Mouse (Mus musculus): ENCODE measurements at regions not wholly inside any gene's neighbourhood (a gene's known extent, or its start where the extent isn't known, plus 50 kb on each side); places are given as distances from the start of the nearest gene placed in this dataset.

GRCm38 (mm10) chr9:118323796-118324195 is 154.2 kb upstream of the Eomes start:
- DNase-seq (ENCODE audit: low read depth, low spot score) = no peak

DNA sequence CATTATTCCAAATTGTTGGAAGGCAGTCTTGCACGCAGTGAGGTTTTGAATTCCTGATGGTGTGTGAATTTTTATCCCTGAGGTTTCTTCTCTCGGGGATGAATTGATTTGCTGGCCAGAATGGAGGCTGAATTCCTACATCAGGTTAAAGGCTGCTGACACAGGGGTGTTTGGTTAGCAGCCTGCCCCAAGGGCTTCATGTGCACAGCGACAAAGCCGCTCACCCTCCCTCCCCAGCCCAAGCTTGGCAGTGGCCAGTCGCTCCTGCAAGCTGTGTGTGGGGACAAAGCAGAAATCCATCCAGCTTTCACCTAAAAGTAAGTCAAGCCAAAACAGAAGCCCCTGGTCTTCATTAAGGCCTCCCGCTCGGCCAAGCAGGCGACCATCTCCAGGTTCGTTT is 151.4 kb upstream of the Eomes start:
- no peak for DNase-seq (ENCODE audit: low read depth, low spot score)

GRCm38 (mm10) chr9:118327904-118328303 is 150.1 kb upstream of the Eomes start:
- no peak for DNase-seq (ENCODE audit: low read depth, low spot score)

GRCm38 (mm10) chr9:118341401-118341800 is 136.6 kb upstream of the Eomes start:
- DNase-seq (ENCODE audit: low read depth, low spot score) = no peak

GRCm38 (mm10) chr9:118354911-118355310 is 123.1 kb upstream of the Eomes start:
- DNase-seq (ENCODE audit: low read depth, low spot score) = no peak

GRCm38 (mm10) chr9:118357406-118357805 is 120.6 kb upstream of the Eomes start:
- no peak for DNase-seq (ENCODE audit: low read depth, low spot score)

- DNase-seq (ENCODE audit: low read depth, low spot score) = no peak
These were observed 114.1 kb upstream of the Eomes start for GRCm38 (mm10) chr9:118363929-118364328.

DNA sequence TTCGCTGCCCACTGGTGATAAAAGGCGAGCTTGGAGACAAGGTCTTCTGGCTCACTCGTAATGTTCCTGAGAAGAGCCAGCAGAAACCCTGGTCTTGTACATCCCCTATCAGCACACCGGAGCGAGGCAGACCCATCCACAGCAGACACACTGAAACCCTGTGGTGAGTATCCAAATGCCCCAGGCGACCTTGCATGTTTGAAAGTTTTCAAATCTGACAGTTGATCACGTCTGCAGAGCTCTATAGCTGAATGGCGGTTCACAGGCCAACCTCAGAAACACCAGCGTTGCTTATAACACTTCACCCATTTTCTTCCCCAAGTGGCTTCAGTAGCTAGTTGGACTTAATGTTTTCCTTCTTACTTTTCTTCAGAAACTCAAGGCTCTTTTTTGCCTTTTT is 112.6 kb upstream of the Eomes start:
- DNase-seq (ENCODE audit: low read depth, low spot score) = no peak

- DNase-seq (ENCODE audit: low read depth, low spot score) = no peak
These were observed 110.7 kb upstream of the Eomes start for GRCm38 (mm10) chr9:118367314-118367713.

- DNase-seq (ENCODE audit: low read depth, low spot score) = no peak
These were observed 107.4 kb upstream of the Eomes start for GRCm38 (mm10) chr9:118370581-118370980.

GRCm38 (mm10) chr9:118374680-118375079 is 103.3 kb upstream of the Eomes start:
- no peak for DNase-seq (ENCODE audit: low read depth, low spot score)

DNA sequence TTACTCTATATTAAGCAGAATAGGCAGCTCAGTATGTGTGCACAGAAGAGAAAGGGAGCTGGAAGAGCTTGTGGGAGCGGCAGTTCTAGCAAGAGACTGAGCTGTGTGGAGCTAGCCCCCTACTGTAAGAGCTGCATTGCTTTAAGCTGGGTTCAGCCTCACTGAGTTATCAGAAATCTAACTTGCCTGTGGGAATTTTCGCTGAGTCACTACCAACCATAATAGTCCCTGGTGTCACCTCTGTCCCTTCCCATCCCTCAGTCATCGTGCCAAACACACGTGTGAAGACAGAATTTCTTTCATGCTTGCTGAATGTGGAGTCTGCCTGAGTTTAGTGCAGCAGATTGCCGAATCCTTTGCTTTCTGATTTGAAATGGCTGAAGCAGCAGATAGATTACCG is 99.0 kb upstream of the Eomes start:
- DNase-seq (ENCODE audit: low read depth, low spot score) = no peak

DNA sequence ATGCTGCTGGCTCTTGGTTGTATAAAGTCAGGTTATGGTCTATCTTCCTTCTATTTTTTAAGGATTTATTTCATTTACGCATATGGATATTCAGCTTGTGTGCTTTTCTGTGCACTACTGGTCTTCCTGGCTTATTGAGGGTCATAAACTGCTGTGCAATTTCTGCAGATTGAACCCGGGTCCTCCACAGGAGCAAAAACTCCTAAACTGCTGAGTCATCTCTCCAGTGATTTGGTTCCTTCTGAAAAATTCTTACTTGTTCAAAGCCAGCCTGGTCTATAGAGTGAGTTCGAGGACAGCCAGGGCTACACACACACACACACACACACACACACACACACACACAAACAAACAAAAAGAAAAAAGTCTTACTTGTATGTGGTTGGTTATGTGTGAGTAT is 95.5 kb upstream of the Eomes start:
- DNase-seq (ENCODE audit: low read depth, low spot score) = no peak

GRCm38 (mm10) chr9:118384610-118385009 is 93.4 kb upstream of the Eomes start:
- DNase-seq (ENCODE audit: low read depth, low spot score) = no peak

- DNase-seq (ENCODE audit: low read depth, low spot score) = no peak
These were observed 90.4 kb upstream of the Eomes start for GRCm38 (mm10) chr9:118387631-118388030.

DNA sequence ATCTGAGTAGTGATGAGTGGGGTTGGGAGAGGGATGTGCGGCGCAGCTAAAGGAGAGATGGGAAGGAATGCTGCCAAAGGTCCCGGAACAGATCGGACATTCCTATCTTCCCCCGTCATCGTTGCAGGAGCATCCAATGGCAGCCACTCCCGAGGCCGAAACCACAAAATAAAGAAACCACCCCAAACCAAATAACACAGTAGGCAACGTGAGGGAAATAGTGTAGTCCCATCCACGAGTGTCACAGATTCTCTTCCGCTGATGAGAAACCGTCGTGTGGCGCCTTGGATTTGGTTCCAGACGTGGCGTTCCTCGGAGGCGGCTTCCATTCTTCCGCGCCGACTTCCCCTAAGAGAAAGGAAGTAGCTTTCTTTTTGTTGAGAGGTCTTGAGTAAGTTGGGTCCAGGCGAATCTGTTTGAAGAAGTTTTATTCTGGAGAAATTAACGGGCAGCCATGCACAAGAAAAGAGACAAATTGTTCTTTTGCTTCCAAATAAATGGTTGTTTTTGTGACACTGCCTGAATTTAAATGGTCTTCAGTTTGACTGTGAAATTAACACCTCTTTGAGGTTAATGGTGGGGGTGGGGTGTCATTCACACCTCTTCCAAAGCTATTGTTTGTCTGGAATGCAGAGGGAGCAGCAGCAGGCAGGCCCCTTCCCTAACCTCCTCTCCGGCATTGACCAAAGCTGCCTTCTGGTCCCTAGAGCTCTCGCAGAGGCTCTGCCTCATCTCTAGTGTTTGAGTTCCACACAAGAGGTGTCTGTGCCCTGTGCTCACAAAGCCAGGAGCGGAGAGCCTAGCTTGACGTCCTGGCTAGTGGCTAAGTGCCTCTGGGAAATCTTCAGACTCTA is 88.3 kb upstream of the Eomes start:
- DNase-seq (ENCODE audit: low read depth, low spot score) = peak; percentile 8

DNA sequence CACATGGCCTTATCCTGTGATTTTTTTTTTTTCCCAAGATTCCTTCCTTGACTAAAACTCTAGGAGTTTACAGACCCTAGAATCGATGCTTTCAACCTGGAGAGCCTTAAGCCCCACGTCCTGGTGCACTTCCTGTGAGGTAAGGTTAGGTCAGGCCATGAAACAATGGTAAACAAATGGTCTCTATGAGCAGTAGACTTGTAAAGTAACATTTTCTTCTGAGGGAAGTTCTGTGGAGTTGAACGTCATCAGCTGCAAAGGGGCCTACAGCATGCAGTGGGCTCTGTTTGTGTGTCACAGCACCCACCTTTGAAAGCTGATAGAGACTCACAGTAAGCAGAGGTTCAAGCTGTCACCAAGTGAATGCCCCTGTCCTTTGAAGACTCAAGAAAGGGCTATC is 87.3 kb upstream of the Eomes start:
- DNase-seq (ENCODE audit: low read depth, low spot score) = no peak

DNA sequence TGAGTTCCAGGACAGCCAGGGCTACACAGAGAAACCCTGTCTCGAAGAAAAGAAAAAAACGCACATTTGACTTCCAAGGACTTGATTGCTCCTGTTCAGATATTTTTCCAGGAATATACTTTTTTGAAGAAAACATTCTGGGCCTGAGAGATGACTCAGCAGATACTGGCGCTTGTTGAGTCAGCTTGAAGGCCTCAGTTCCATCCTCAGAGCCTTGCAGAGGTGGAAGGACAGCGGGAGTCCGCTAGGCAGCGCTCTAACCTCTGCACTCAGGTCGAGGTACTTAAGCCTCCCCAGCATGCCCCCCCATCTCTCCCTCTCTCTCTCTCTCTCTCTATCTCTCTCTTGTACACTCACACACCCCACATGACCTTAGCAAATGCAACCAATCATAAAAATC is 86.3 kb upstream of the Eomes start:
- no peak for DNase-seq (ENCODE audit: low read depth, low spot score)

- no peak for DNase-seq (ENCODE audit: low read depth, low spot score)
These were observed 85.2 kb upstream of the Eomes start for GRCm38 (mm10) chr9:118392796-118393195.

- no peak for DNase-seq (ENCODE audit: low read depth, low spot score)
These were observed 84.4 kb upstream of the Eomes start for GRCm38 (mm10) chr9:118393567-118393966.

- DNase-seq (ENCODE audit: low read depth, low spot score) = no peak
These were observed 81.5 kb upstream of the Eomes start for GRCm38 (mm10) chr9:118396425-118397053.

- DNase-seq (ENCODE audit: low read depth, low spot score) = no peak
These were observed 77.5 kb upstream of the Eomes start for GRCm38 (mm10) chr9:118400520-118400919.

DNA sequence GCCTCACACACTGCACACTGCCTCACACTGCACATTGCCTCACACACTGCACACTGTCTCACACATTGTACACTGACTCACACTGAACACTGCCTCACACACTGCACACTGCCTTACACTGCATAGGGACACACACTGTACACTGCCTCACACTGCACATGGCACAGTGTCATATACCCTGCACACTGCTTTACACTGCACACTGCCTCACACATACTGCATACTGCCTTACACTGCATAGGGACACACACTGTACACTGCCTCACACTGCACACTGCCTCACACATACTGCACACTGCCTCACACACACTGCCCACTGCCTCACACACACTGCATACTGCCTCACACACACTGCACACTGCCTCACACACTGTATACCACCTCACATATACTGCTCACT is 76.8 kb upstream of the Eomes start:
- DNase-seq (ENCODE audit: low read depth, low spot score) = no peak
